Mouse (Mus musculus) mesoderm, embryonic 11.5 days (tissue): ENCODE measurements around the gene Map4.

Experiments used
- DNase-seq: peaks from one replicate; pipeline ENCODE4 v3.0.0-alpha.2; 2012; ENCODE audit warnings: low read depth, low spot score

Gene Map4

GRCm38 (mm10) chr9:109931257-109932171, at the start of gene Map4:
Map4 (plus strand) TSS chr9:109931460.
- peak; percentile 95 for DNase-seq

GRCm38 (mm10) chr9:109886259-109886658, 45.0 kb upstream of the Map4 start:
- no peak for DNase-seq

GRCm38 (mm10) chr9:109887321-109887720, 43.9 kb upstream of the Map4 start:
- DNase-seq, result no peak

- DNase-seq, result no peak
Measured at GRCm38 (mm10) chr9:109891501-109891900, 39.8 kb upstream of the Map4 start.

- peak; percentile 84 for DNase-seq
Measured at GRCm38 (mm10) chr9:109892651-109893250, 38.5 kb upstream of the Map4 start.

DNA sequence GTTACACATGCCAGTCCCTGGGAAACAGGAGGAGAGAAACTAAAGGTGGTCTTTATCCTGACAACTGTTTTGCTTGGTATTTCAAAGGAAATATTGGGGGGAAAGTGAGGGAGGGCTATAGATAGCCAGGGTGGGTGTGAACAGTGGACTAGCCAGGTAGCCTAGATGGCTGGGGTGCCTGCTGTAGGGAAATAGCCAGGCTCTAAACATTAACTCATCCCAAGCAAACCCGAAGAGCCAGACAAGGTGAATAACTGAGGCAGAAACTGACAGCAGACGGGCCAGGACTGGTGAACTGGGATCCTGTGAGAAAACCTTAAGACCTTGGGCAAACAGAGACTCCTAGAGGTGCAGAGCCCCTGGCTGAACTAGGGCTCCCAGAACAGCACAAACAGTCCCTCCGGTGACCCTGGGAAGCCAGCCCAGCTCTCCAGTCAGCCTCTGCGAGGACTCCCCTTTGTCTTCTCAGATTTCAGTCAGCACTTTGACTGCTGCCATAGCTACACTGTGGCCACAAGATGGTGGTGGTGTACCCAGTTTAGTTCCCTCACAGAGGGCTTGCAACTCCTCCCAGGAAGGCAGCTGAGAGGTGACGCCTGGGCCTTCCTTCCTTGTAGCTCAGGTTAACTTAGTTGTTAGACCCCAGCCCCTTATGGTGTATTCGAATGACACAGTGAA, 36.7 kb upstream of the Map4 start:
- peak; percentile 87 for DNase-seq

- DNase-seq, result no peak
Measured at GRCm38 (mm10) chr9:109895593-109895992, 35.7 kb upstream of the Map4 start.

- no peak for DNase-seq
Measured at GRCm38 (mm10) chr9:109896253-109897150, 34.8 kb upstream of the Map4 start.

GRCm38 (mm10) chr9:109898027-109898426, 33.2 kb upstream of the Map4 start:
- DNase-seq, result no peak

- DNase-seq, result no peak
Measured at GRCm38 (mm10) chr9:109899361-109899760, 31.9 kb upstream of the Map4 start.

GRCm38 (mm10) chr9:109899774-109900173, 31.5 kb upstream of the Map4 start:
- no peak for DNase-seq

GRCm38 (mm10) chr9:109900604-109901003, 30.7 kb upstream of the Map4 start:
- DNase-seq, result no peak

- DNase-seq, result no peak
Measured at GRCm38 (mm10) chr9:109902246-109902645, 29.0 kb upstream of the Map4 start.

- no peak for DNase-seq
Measured at GRCm38 (mm10) chr9:109902740-109903139, 28.5 kb upstream of the Map4 start.

DNA sequence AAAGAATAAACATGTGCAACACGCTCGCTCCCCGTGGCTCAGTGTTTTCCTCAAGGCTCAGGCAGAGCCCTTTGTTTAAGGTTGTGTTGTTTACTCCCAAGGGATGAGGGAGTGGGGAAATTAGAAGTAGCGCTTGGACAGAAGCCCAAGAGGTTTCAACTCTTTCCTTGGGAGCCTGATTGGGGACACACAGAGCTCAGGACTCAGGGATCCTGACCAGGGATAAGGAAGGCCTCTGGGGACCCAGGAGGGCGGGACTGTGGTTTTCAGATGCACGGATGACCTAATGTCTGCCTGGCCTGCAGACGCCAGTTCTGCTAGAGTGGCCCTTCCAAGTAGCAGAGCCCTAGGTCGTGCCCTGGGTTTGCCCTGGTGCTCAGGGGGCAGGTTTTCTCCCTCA, 24.0 kb upstream of the Map4 start:
- DNase-seq, result no peak

- DNase-seq, result no peak
Measured at GRCm38 (mm10) chr9:109907774-109908465, 23.3 kb upstream of the Map4 start.

DNA sequence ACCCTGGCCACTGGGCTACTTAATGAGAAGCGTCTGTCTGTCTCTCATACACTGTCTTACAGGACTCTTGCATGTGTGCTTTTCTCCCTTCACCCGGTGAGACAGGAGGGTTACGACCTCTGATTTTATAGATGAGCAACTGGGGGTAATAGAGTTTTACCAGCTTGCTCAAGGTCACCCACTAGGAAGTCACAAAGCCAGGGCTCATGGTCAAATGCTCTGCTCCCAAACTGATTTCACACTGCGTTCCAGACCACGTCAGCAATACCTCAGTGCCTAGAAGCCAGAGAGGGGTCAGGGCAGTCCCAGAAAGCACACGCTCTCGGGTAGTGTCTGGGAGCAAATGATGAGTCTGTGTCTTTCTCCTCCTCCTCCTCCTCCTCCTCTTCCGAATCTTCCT, 22.2 kb upstream of the Map4 start:
- DNase-seq, result no peak

GRCm38 (mm10) chr9:109909926-109910325, 21.3 kb upstream of the Map4 start:
- DNase-seq, result no peak

DNA sequence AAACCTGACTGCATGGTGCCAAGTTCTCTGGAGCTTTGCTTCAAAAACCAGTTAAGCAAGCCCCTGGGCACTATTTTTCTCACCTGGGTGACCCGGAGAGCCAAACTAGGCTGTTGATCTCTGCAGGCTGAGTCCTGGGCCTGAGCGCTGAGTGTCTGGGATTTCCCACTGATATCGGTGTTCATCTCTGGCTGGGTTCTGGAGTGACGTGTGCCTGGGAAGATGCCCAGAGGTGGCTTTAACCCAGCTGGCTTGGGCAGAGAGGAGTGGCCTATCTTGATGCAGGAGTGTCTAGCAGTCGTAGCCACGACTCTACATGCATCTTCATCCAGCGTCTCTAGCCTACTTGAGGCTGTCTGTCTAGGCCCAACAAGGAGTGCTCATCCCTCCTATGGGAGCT, 19.5 kb upstream of the Map4 start:
- no peak for DNase-seq

DNA sequence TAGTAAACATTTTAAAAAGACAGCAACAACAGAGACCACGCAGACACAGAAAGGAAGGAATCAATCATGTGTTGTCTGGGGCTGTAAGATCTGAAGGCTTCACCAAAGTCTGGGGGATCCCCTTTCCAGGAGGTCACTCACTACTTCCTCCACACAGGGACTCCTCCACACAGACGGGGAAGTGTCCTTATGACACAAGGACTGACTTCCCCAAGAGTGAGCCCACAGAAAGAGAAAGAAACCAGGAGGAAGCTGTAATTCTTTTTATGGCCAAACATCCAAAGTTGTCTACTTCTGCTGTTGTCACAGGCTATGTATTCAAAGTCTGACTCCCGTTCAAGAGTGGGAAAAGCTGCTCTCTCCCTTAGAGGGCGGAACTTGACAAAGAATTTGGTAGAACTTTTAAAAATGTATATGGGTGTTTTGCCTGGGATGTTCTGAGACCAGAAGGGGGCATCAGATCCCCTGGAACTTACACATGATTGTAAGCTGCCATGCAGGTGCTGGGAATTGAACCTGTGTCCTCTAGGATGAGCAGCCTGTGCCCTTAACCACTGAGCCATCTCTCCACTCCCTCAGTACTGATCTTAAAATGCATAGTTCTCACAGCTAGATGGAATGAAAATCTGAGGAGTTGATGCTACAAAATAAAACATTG, 16.9 kb upstream of the Map4 start:
- no peak for DNase-seq
